Mouse (Mus musculus): Measurements from ENCODE around the gene Cdc40.

DNA sequence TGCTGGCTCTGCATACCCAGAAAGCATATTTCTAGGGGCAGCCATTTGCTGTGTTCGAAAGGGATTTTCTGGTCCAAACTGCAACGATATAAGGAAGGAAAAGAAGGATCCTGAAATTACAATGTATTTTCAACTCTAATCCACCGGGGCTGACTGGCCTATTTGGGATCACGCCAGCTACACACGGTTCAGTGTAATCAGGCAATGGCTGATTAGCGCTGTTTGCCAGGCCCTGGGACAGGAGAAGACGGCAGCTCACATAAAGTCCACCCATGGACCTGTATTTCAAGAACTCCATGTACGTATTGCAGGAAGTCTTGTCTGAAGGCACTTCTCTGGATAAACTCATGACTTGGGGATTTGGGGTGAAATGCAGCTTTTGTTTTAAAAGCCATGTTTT is 25.5 kb downstream of the Cdc40 start:
- TF ChIP-seq CTCF (IDR thresholded peaks at IDR 0.05; ENCODE audit: low read depth) (no peak), EP300 (IDR thresholded peaks at IDR 0.05; ENCODE audit: low read depth) (no peak)

All from liver, embryonic 14.5 days (tissue).